ENCODE assay signal across 13 mouse cellular contexts in the genomic region with DNA sequence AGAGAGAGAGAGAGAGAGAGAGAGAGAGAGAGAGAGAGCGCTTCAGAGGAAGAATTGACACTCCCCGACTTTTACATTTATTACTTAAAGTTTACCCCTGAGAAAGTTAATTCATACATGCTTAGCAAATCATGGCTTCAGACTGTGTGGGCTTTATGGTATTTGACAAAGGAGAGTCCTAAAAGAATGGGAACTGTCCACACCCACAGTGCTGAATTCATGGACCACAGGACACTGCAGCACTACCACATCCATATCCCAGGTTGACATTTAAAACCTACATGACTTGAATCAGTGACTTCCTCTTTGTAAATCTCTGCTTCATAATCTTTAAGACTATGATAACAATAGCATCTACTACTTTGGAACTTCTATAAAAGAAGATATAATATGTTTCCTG.
DNase-seq lines count a peak whose midpoint lies in the region; ATAC-seq and TF ChIP-seq lines count a peak whose summit lies in the region.
"Had no signal": no experiment of that assay in that cellular context is flagged by ENCODE, and none has a peak within 500 bp of the region (broad histone marks: within the 10 kb centered on the region; RNA-seq: fewer than 3 reads in every experiment).

No protein-coding gene starts in this region.

- TF ChIP-seq EP300 in heart, adult 2 months (IDR thresholded peaks at IDR 0.05; ENCODE audit: insufficient read depth, low read depth, low read length), result no peak

- H3K79me2 ChIP-seq in heart, adult 2 months (replicated peaks; ENCODE audit: control insufficient read depth, insufficient read depth, low read length), result no peaks in the 10 kb centered on the region

- no peaks in the 10 kb centered on the region for H3K27me3 ChIP-seq in heart, adult 2 months (ENCODE audit: control insufficient read depth, insufficient read depth, low read length)
- H3K27me3 ChIP-seq in midbrain, embryonic 10.5 days (ENCODE audit: low read depth, poor library complexity, severe bottlenecking), result no peaks in the 10 kb centered on the region
- no peaks in the 10 kb centered on the region for H3K27me3 ChIP-seq in midbrain, postnatal 0 days (ENCODE audit: insufficient read depth, low read length)
- H3K27me3 ChIP-seq in cerebellum, adult 2 months (ENCODE audit: control insufficient read depth, insufficient read depth, low read length), result no peaks in the 10 kb centered on the region; the same call in 1 of the 2 replicates
- H3K27me3 ChIP-seq: midbrain, embryonic 12.5 days; neural tube, embryonic 13.5 days had no signal

- TF ChIP-seq POLR2A in heart, adult 2 months (IDR thresholded peaks at IDR 0.05; ENCODE audit: insufficient read depth, low read depth, low read length), result no peak
- no peak for TF ChIP-seq POLR2A in cerebellum, adult 2 months (IDR thresholded peaks at IDR 0.05; ENCODE audit: borderline replicate concordance, insufficient read depth, low read length)

- intact Hi-C loops in heart, adult 2 months (cut with DNase I), result no loop called here

- 74% methylated on average over 2 of the region's 2 CpGs for WGBS in heart, adult 2 months
- 78% methylated on average over 2 of the region's 2 CpGs for WGBS in midbrain, embryonic 10.5 days
- WGBS in midbrain, postnatal 0 days, result 80% methylated on average over 2 of the region's 2 CpGs
- 92% methylated on average over 2 of the region's 2 CpGs for WGBS in cerebellum, adult 2 months

- no peak overlapping the region for H3K4me2 ChIP-seq in midbrain, postnatal 0 days (ENCODE audit: low read depth, low read length, poor library complexity, severe bottlenecking)
- H3K4me2 ChIP-seq: midbrain, embryonic 12.5 days; neural tube, embryonic 13.5 days had no signal

- no peak overlapping the region for H3K27ac ChIP-seq in heart, adult 2 months
- no peak overlapping the region for H3K27ac ChIP-seq in midbrain, embryonic 10.5 days (replicated peaks)
- H3K27ac ChIP-seq in midbrain, postnatal 0 days (ENCODE audit: low read depth, low read length), result no peak overlapping the region
- no peak overlapping the region for H3K27ac ChIP-seq in cerebellum, adult 2 months (ENCODE audit: insufficient read depth, low read length)
- H3K27ac ChIP-seq: liver, embryonic 14.5 days; midbrain, embryonic 12.5 days; neural tube, embryonic 13.5 days had no signal

- no peak overlapping the region for H3K9ac ChIP-seq in heart, adult 2 months (ENCODE audit: low read depth, low read length)
- no peak overlapping the region for H3K9ac ChIP-seq in midbrain, postnatal 0 days (replicated peaks; ENCODE audit: low read length, poor library complexity, severe bottlenecking)
- H3K9ac ChIP-seq: liver, embryonic 14.5 days; midbrain, embryonic 12.5 days; neural tube, embryonic 13.5 days had no signal

- H3K36me3 ChIP-seq in heart, adult 2 months (ENCODE audit: control insufficient read depth, insufficient read depth, low read length), result no peaks in the 10 kb centered on the region
- H3K36me3 ChIP-seq in midbrain, embryonic 10.5 days, result no peaks in the 10 kb centered on the region
- no peaks in the 10 kb centered on the region for H3K36me3 ChIP-seq in midbrain, postnatal 0 days (ENCODE audit: insufficient read depth, low read length)
- H3K36me3 ChIP-seq: midbrain, embryonic 12.5 days; neural tube, embryonic 13.5 days had no signal

- no peaks in the 10 kb centered on the region for H3K4me1 ChIP-seq in heart, adult 2 months (ENCODE audit: control insufficient read depth, insufficient read depth, low read length)
- no peaks in the 10 kb centered on the region for H3K4me1 ChIP-seq in midbrain, embryonic 10.5 days
- H3K4me1 ChIP-seq in midbrain, postnatal 0 days (ENCODE audit: insufficient read depth, low read length), result no peaks in the 10 kb centered on the region
- no peaks in the 10 kb centered on the region for H3K4me1 ChIP-seq in cerebellum, adult 2 months (ENCODE audit: control insufficient read depth, insufficient read depth, low read length)
- H3K4me1 ChIP-seq: midbrain, embryonic 12.5 days; neural tube, embryonic 13.5 days had no signal

- no peak for ATAC-seq in midbrain, postnatal 0 days (ENCODE audit: low FRiP score)
- ATAC-seq: forebrain, embryonic 14.5 days had no signal

- no peak overlapping the region for H3K4me3 ChIP-seq in heart, adult 2 months
- no peak overlapping the region for H3K4me3 ChIP-seq in midbrain, embryonic 10.5 days
- H3K4me3 ChIP-seq in midbrain, postnatal 0 days (ENCODE audit: low read depth, low read length), result no peak overlapping the region
- H3K4me3 ChIP-seq in cerebellum, adult 2 months (replicated peaks; ENCODE audit: insufficient read depth, low read depth, low read length), result no peak overlapping the region
- H3K4me3 ChIP-seq: midbrain, embryonic 12.5 days; neural tube, embryonic 13.5 days had no signal

- DNase-seq in heart, postnatal 4 days, result peak; percentile 17
- DNase-seq in heart, adult 2 months, result no peak
- peak; percentile 12 for DNase-seq in midbrain, embryonic 10.5 days (ENCODE audit: low spot score)
- DNase-seq in midbrain, postnatal 0 days (ENCODE audit: low spot score), result no peak
- peak; percentile 34 for DNase-seq in embryo, embryonic 11.5 days (ENCODE audit: low read depth, low spot score)
- peak; percentile 15 for DNase-seq in retina, postnatal 1 day
- DNase-seq in cerebellum, adult 2 months, result no peak
- no peak for DNase-seq in gastrocnemius, adult 18-20 months (ENCODE audit: low spot score)
- DNase-seq: right cerebral cortex, postnatal 14 days had no signal

- H3K9me3 ChIP-seq in midbrain, embryonic 10.5 days (replicated peaks), result no peaks in the 10 kb centered on the region
- no peaks in the 10 kb centered on the region for H3K9me3 ChIP-seq in midbrain, postnatal 0 days (ENCODE audit: low read length)
- H3K9me3 ChIP-seq: midbrain, embryonic 12.5 days; neural tube, embryonic 13.5 days had no signal

- TF ChIP-seq CTCF in heart, adult 2 months (IDR thresholded peaks at IDR 0.05), result no peak
- TF ChIP-seq CTCF in midbrain, postnatal 0 days (IDR thresholded peaks at IDR 0.05), result no peak
- no peak for TF ChIP-seq CTCF in cerebellum, adult 2 months (IDR thresholded peaks at IDR 0.05; ENCODE audit: borderline replicate concordance, insufficient read depth, low read depth, low read length)

Comparison
In these comparisons a context has a peak if more than half of its experiments do, and no peak if none do; other contexts are left out.
1. DNase-seq: peak in heart, postnatal 4 days (single experiment), midbrain, embryonic 10.5 days (single experiment), embryo, embryonic 11.5 days (single experiment) and retina, postnatal 1 day (single experiment); none in heart, adult 2 months (0 of 2), midbrain, postnatal 0 days (single experiment), cerebellum, adult 2 months (0 of 2) and gastrocnemius, adult 18-20 months (single experiment).